Comparison of ENCODE assay signal across 11 mouse cellular contexts in genomic region chr4:99181739-99182419, GRCm38 (mm10). TPM values are rescaled to one million over a fixed set of nuclear protein-coding genes. Genes with fewer than 3 reads are reported as not detected.
DNase-seq lines count a peak whose midpoint lies in the region; ATAC-seq and TF ChIP-seq lines count a peak whose summit lies in the region.
"Had no signal": no experiment of that assay in that cellular context is flagged by ENCODE, and none has a peak within 500 bp of the region (broad histone marks: within the 10 kb centered on the region; RNA-seq: fewer than 3 reads in every experiment).

No protein-coding gene starts in this region.

- no peaks in the 10 kb centered on the region for H3K36me3 ChIP-seq in kidney, adult 2 months (ENCODE audit: control insufficient read depth, insufficient read depth, low read length)
- H3K36me3 ChIP-seq in kidney, embryonic 16.5 days (ENCODE audit: insufficient read depth, low read length), result no peaks in the 10 kb centered on the region
- H3K36me3 ChIP-seq in liver, postnatal 0 days (replicated peaks; ENCODE audit: insufficient read depth, low read length), result no peaks in the 10 kb centered on the region
- H3K36me3 ChIP-seq: midbrain, embryonic 12.5 days; stomach, embryonic 15.5 days had no signal

- WGBS in kidney, adult 2 months, result 63% methylated on average over 9 of the region's 9 CpGs
- WGBS in kidney, embryonic 16.5 days, result 67% methylated on average over 9 of the region's 9 CpGs
- 69% methylated on average over 9 of the region's 9 CpGs for whole genome bisulfite sequencing in liver, postnatal 0 days (ENCODE audit: insufficient replicate concordance)

- no peaks in the 10 kb centered on the region for H3K9me3 ChIP-seq in kidney, embryonic 16.5 days (ENCODE audit: low read length)
- H3K9me3 ChIP-seq in liver, postnatal 0 days (ENCODE audit: low read length), result no peaks in the 10 kb centered on the region
- H3K9me3 ChIP-seq: midbrain, embryonic 12.5 days; stomach, embryonic 15.5 days had no signal

- ATAC-seq in kidney, embryonic 16.5 days (ENCODE audit: low FRiP score, low TSS enrichment), result no peak
- no peak for ATAC-seq in liver, postnatal 0 days

- no peak for TF ChIP-seq POLR2A in kidney, adult 2 months (IDR thresholded peaks at IDR 0.05; ENCODE audit: low read depth, low read length)

- no peaks in the 10 kb centered on the region for H3K27me3 ChIP-seq in kidney, adult 2 months (replicated peaks; ENCODE audit: control insufficient read depth, insufficient read depth, low read length)
- no peaks in the 10 kb centered on the region for H3K27me3 ChIP-seq in kidney, embryonic 16.5 days (ENCODE audit: insufficient read depth, low read length)
- H3K27me3 ChIP-seq in liver, postnatal 0 days (ENCODE audit: insufficient read depth, low read length), result no peaks in the 10 kb centered on the region
- H3K27me3 ChIP-seq: midbrain, embryonic 12.5 days; stomach, embryonic 15.5 days had no signal

- H3K27ac ChIP-seq in kidney, adult 2 months (ENCODE audit: insufficient read depth, low read depth, low read length), result no peak overlapping the region
- no peak overlapping the region for H3K27ac ChIP-seq in kidney, embryonic 16.5 days (ENCODE audit: low read length)
- H3K27ac ChIP-seq in liver, postnatal 0 days (ENCODE audit: low read depth), result no peak overlapping the region
- H3K27ac ChIP-seq: midbrain, embryonic 12.5 days; stomach, embryonic 15.5 days had no signal

- no peak for TF ChIP-seq EP300 in liver, postnatal 0 days (IDR thresholded peaks at IDR 0.05; ENCODE audit: low read depth)

- peak; percentile 66 to 75 for DNase-seq in cerebellum, postnatal 10 days
- DNase-seq in cerebellum, adult 11-12 months, result no peak
- DNase-seq in kidney, adult 2 months, result peak; percentile 50
- DNase-seq in ovary, adult 18-20 months (ENCODE audit: low spot score), result peak; percentile 48
- DNase-seq in ovary, postnatal 14 days (ENCODE audit: low spot score), result no peak
- DNase-seq in skeletal muscle tissue, adult 2 months (ENCODE audit: low read depth, low spot score), result peak; percentile 47
- no peak for DNase-seq in liver, postnatal 0 days
- DNase-seq: layer of hippocampus, adult 9-11 months had no signal

- no peak overlapping the region for H3K4me2 ChIP-seq in kidney, embryonic 16.5 days (replicated peaks; ENCODE audit: low read depth, low read length)
- no peak overlapping the region for H3K4me2 ChIP-seq in liver, postnatal 0 days (ENCODE audit: low read depth, low read length)
- H3K4me2 ChIP-seq: midbrain, embryonic 12.5 days; stomach, embryonic 15.5 days had no signal

- H3K9ac ChIP-seq in kidney, embryonic 16.5 days (replicated peaks; ENCODE audit: low read length), result no peak overlapping the region
- no peak overlapping the region for H3K9ac ChIP-seq in liver, postnatal 0 days (replicated peaks)
- H3K9ac ChIP-seq: midbrain, embryonic 12.5 days; stomach, embryonic 15.5 days had no signal

- no peak for TF ChIP-seq CTCF in kidney, adult 2 months (conservative IDR thresholded peaks at IDR 0.05; ENCODE audit: insufficient read depth, insufficient read length, low read depth, low read length)
- TF ChIP-seq CTCF in liver, postnatal 0 days (IDR thresholded peaks at IDR 0.05; ENCODE audit: low read depth), result no peak

- peaks cover 2% of the 10 kb centered on the region; the same call in 1 of the 2 replicates for H3K4me1 ChIP-seq in kidney, adult 2 months (ENCODE audit: control insufficient read depth, insufficient read depth, low read length)
- H3K4me1 ChIP-seq in kidney, embryonic 16.5 days (ENCODE audit: insufficient read depth, low read length), result no peaks in the 10 kb centered on the region
- H3K4me1 ChIP-seq in liver, postnatal 0 days (ENCODE audit: insufficient read depth), result peaks cover 6% of the 10 kb centered on the region
- H3K4me1 ChIP-seq: stomach, embryonic 15.5 days had no signal

- H3K4me3 ChIP-seq in kidney, adult 2 months (ENCODE audit: insufficient read depth, low read depth, low read length), result no peak overlapping the region
- H3K4me3 ChIP-seq in kidney, embryonic 16.5 days (ENCODE audit: low read length), result no peak overlapping the region
- no peak overlapping the region for H3K4me3 ChIP-seq in liver, postnatal 0 days (ENCODE audit: low read depth, low read length)
- H3K4me3 ChIP-seq: midbrain, embryonic 12.5 days; stomach, embryonic 15.5 days had no signal

RNA-seq across cellular contexts. Expression of gene Atg4c, which starts 11.9 kb away (rescaled TPM):
- polyA plus RNA-seq in kidney, adult 2 months (2012; rRNA removed), result 5.4 and 6.9 TPM in 2 replicates
- 16.3 and 16.6 TPM in 2 replicates for polyA plus RNA-seq in kidney, embryonic 16.5 days (2015; fragmentation: Nextera tagmentation; extraction: Ambion mirVana)
- 5.2 and 6.0 TPM in 2 replicates for polyA plus RNA-seq in liver, postnatal 0 days (2015; fragmentation: Nextera tagmentation; extraction: Ambion mirVana)

Comparison
In these comparisons a context has a peak if more than half of its experiments do, and no peak if none do; other contexts are left out.
1. DNase-seq: peak in cerebellum, postnatal 10 days (2 of 2), kidney, adult 2 months (single experiment), ovary, adult 18-20 months (single experiment) and skeletal muscle tissue, adult 2 months (single experiment); none in cerebellum, adult 11-12 months (single experiment), ovary, postnatal 14 days (single experiment) and liver, postnatal 0 days (single experiment).